17 mouse cellular contexts compared by ENCODE assay signal in genomic region chr1:55418968-55419367, GRCm38 (mm10). TPM values are rescaled to one million over a fixed set of nuclear protein-coding genes. Genes with fewer than 3 reads are reported as not detected.
"Had no signal": no experiment of that assay in that cellular context is flagged by ENCODE, and none has a peak within 500 bp of the region (broad histone marks: within the 10 kb centered on the region; RNA-seq: fewer than 3 reads in every experiment).

No protein-coding gene starts in this region.

- H3K27me3 ChIP-seq: limb, embryonic 15.5 days; midbrain, embryonic 12.5 days had no signal

- H3K9me3 ChIP-seq: limb, embryonic 15.5 days; midbrain, embryonic 12.5 days had no signal

- ATAC-seq: intestine, postnatal 0 days; lung, postnatal 0 days; midbrain, embryonic 16.5 days had no signal

- H3K9ac ChIP-seq: limb, embryonic 15.5 days; liver, embryonic 14.5 days; midbrain, embryonic 12.5 days had no signal

- H3K36me3 ChIP-seq: limb, embryonic 15.5 days; midbrain, embryonic 12.5 days had no signal

- DNase-seq: kidney, adult 8-10 months; kidney, postnatal 25 days; layer of hippocampus, adult 9-11 months; layer of hippocampus, postnatal 36 days; lung, adult 2 months; lung, postnatal 4 days; thymus, adult 18-20 months; thymus, postnatal 14 days had no signal

- H3K4me1 ChIP-seq: limb, embryonic 15.5 days had no signal

- H3K4me3 ChIP-seq: limb, embryonic 15.5 days; midbrain, embryonic 12.5 days had no signal

- H3K4me2 ChIP-seq: limb, embryonic 15.5 days; midbrain, embryonic 12.5 days had no signal

- H3K27ac ChIP-seq: limb, embryonic 15.5 days; liver, embryonic 14.5 days; midbrain, embryonic 12.5 days had no signal

RNA-seq across cellular contexts. Expression of gene Plcl1, which starts 13.2 kb away (rescaled TPM):
- total RNA-seq: megakaryocyte-erythroid progenitor cell, adult 5-6 weeks had no signal

RNA-seq across cellular contexts. Expression of gene Boll, which starts 55.7 kb away (rescaled TPM):
- polyA plus RNA-seq: limb, embryonic 11.5 days; liver, embryonic 14.5 days; midbrain, embryonic 16.5 days; neural tube, embryonic 14.5 days had no signal
